Mouse (Mus musculus) forebrain, embryonic 11.5 days (tissue): ENCODE measurements around the gene Mbd3. TPM values are rescaled to one million over a fixed set of nuclear protein-coding genes. Genes with fewer than 3 reads are reported as not detected.

Experiments used
- ATAC-seq: fragments of 200-750 bp; cut with Nextera tagmentation; replicated peaks from 2 replicates; pipeline ENCODE4 v1.8.0; 2017; ENCODE audit warnings: moderate TSS enrichment; ENCODE audit not compliant: low FRiP score
- DNase-seq: peaks from one replicate; pipeline ENCODE4 v3.0.0-alpha.2; 2017; ENCODE audit warnings: low spot score
- H3K27ac ChIP-seq: fragments of 300-500 bp; sonication (generic); 2 replicates; pipeline ENCODE4 v1.5.1; 2014; ENCODE audit warnings: low read depth, low read length
- H3K27me3 ChIP-seq: fragments of 300-500 bp; sonication (generic); 2 replicates; pipeline ENCODE4 v1.6.1; 2014; ENCODE audit warnings: mild to moderate bottlenecking, low read length, mixed read lengths; ENCODE audit not compliant: control insufficient read depth, insufficient read depth
- H3K36me3 ChIP-seq: fragments of 300-500 bp; sonication (generic); 2 replicates; pipeline ENCODE4 v1.6.1; 2014; ENCODE audit warnings: mild to moderate bottlenecking, low read length, moderate library complexity, mixed read lengths; ENCODE audit not compliant: control insufficient read depth, insufficient read depth
- H3K4me1 ChIP-seq: fragments of 300-500 bp; sonication (generic); replicated peaks from 2 replicates; pipeline ENCODE4 v1.6.1; 2014; ENCODE audit warnings: low read length, mixed read lengths; ENCODE audit not compliant: control insufficient read depth, insufficient read depth
- H3K4me2 ChIP-seq: fragments of 300-500 bp; sonication (generic); 2 replicates; pipeline ENCODE4 v1.6.1; 2014; ENCODE audit warnings: low read depth, mild to moderate bottlenecking, low read length, moderate library complexity, mixed read lengths; ENCODE audit not compliant: severe bottlenecking
- H3K4me3 ChIP-seq: fragments of 300-500 bp; sonication (generic); 2 replicates; pipeline ENCODE4 v1.5.1; 2014; ENCODE audit warnings: low read depth, low read length
- H3K9ac ChIP-seq: fragments of 300-500 bp; sonication (generic); 2 replicates; pipeline ENCODE4 v1.6.1; 2014; ENCODE audit warnings: low read length
- H3K9me3 ChIP-seq: fragments of 300-500 bp; sonication (generic); 2 replicates; pipeline ENCODE4 v1.6.1; 2016; ENCODE audit warnings: low read length, mixed read lengths; ENCODE audit not compliant: control insufficient read depth
- WGBS: fragments of 180-500 bp; shearing (Covaris S2); extraction: QIAGEN DNeasy Blood & Tissue Kit; methylation state at CpG from one replicate; pipeline ENCODE4 v1.1.7; 2014; 5-methylcytosine and 5-hydroxymethylcytosine counted together
- polyA plus RNA-seq: library from polyadenylated mRNA; unstranded; fragments of >200 nt; fragmentation: Nextera tagmentation; extraction: Ambion mirVana; gene quantifications from 2 replicates; pipeline ENCODE4 v1.2.1, GENCODE M21; 2014

Mbd3 gene
- polyA plus RNA-seq, 1 experiment from 2014 or later, result 276 TPM

- DNase-seq (peak; percentile 79), ATAC-seq (no peak)
- Histone ChIP-seq H3K4me1 (peaks cover 2% of the 10 kb centered on the region; the same call in 1 of the 2 replicates), H3K36me3 (no peaks in the 10 kb centered on the region), H3K4me2 (no peak overlapping the region), H3K9ac (no peak overlapping the region), H3K4me3 (no peak overlapping the region), H3K27me3 (no peaks in the 10 kb centered on the region), H3K9me3 (no peaks in the 10 kb centered on the region), H3K27ac (no peak overlapping the region)
- 14% methylated on average over 6 of the region's 6 CpGs for WGBS
Observed at GRCm38 (mm10) chr10:80374063-80374462, 25.3 kb downstream of the Mbd3 start.

DNA sequence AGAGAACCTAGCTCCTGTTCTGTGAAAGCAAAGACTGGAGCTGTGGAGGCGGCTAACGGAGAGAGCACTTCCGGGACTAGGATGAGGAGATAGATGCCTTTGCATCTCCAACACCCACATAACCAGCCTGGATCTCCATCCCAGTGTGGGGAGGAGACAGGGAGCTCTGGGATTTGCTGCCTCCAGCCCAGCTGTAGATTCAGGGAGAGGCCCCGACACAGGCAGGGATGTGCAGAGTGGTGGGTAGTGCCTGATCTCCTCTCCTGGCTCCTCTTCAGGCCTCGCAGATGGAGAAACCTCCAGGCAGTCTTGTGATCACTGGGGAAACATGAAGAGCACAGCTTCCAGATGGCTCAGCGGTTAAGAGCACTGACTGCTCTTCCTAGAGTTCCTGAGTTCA is 26.6 kb downstream of the Mbd3 start:
- DNase-seq, result no peak
- Histone ChIP-seq H3K9ac (no peak overlapping the region), H3K27me3 (no peaks in the 10 kb centered on the region), H3K4me3 (no peak overlapping the region), H3K4me2 (no peak overlapping the region), H3K36me3 (no peaks in the 10 kb centered on the region), H3K4me1 (peaks cover 2% of the 10 kb centered on the region; the same call in 1 of the 2 replicates), H3K9me3 (no peaks in the 10 kb centered on the region), H3K27ac (no peak overlapping the region)
- ATAC-seq, result no peak
- WGBS, result 89% methylated on average over 6 of the region's 6 CpGs

GRCm38 (mm10) chr10:80371983-80372382 is 27.4 kb downstream of the Mbd3 start:
- Histone ChIP-seq H3K4me2 (peak overlapping the region; percentile 21; the same call in 1 of the 2 replicates), H3K4me1 (peaks cover 2% of the 10 kb centered on the region; the same call in 1 of the 2 replicates), H3K9me3 (no peaks in the 10 kb centered on the region), H3K9ac (no peak overlapping the region; the same call in 1 of the 2 replicates), H3K4me3 (no peak overlapping the region), H3K27me3 (no peaks in the 10 kb centered on the region), H3K36me3 (no peaks in the 10 kb centered on the region), H3K27ac (no peak overlapping the region)
- DNase-seq (no peak), ATAC-seq (no peak)
- WGBS, result 59% methylated on average over 9 of the region's 9 CpGs

GRCm38 (mm10) chr10:80371411-80371966 is 27.9 kb downstream of the Mbd3 start:
- no peaks in the 10 kb centered on the region for H3K36me3 ChIP-seq
- H3K27ac ChIP-seq, result no peak overlapping the region
- peaks cover 2% of the 10 kb centered on the region; the same call in 1 of the 2 replicates for H3K4me1 ChIP-seq
- H3K4me2 ChIP-seq, result peak overlapping the region; percentile 21; the same call in 1 of the 2 replicates
- H3K9me3 ChIP-seq, result no peaks in the 10 kb centered on the region
- ATAC-seq, result peak; percentile 76
- no peaks in the 10 kb centered on the region for H3K27me3 ChIP-seq
- peak overlapping the region; percentile 9; the same call in 1 of the 2 replicates for H3K4me3 ChIP-seq
- peak; percentile 82 for DNase-seq
- 3% methylated on average over 12 of the region's 12 CpGs for WGBS
- no peak overlapping the region; the same call in 1 of the 2 replicates for H3K9ac ChIP-seq

DNA sequence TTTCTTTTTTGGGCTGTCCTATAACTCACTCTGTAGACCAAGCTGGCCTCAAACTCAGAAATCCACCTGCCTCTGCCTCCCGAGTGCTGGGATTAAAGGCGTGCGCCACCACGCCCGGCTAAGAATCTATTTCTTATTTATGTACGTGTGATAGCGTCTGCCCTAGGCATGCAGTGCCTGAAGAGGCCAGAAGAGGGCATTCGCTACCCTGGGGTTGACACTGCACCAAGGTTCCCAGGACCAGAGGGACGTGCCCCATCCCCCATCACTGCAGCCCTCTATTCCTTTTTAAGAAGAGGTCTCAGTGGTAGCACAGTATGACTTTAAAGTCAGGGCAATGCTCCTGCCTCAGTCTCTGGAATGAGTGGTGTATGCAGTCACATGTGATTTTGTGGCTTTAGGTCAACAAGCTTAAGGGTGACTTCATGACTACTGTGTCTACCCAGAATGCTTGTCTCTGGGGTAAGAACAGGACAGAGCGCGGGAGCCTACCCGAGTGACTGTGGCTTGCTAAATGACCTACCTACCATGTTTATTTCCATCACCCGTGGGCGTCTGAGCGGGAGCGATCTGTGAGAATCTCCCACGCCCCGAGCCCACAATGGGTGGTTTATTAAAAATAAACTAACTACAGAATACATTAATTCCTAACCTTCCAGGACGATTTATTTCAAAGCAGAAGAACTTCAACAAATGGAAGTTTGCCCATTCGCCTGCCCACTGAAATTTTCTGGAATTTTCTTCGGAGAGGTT is 29.2 kb downstream of the Mbd3 start:
- Histone ChIP-seq H3K4me1 (peaks cover 2% of the 10 kb centered on the region; the same call in 1 of the 2 replicates), H3K4me2 (no peak overlapping the region), H3K9ac (no peak overlapping the region), H3K4me3 (no peak overlapping the region), H3K27ac (no peak overlapping the region), H3K9me3 (no peaks in the 10 kb centered on the region), H3K36me3 (no peaks in the 10 kb centered on the region), H3K27me3 (no peaks in the 10 kb centered on the region)
- 85% methylated on average over 21 of the region's 21 CpGs for WGBS
- ATAC-seq (no peak), DNase-seq (no peak)

DNA sequence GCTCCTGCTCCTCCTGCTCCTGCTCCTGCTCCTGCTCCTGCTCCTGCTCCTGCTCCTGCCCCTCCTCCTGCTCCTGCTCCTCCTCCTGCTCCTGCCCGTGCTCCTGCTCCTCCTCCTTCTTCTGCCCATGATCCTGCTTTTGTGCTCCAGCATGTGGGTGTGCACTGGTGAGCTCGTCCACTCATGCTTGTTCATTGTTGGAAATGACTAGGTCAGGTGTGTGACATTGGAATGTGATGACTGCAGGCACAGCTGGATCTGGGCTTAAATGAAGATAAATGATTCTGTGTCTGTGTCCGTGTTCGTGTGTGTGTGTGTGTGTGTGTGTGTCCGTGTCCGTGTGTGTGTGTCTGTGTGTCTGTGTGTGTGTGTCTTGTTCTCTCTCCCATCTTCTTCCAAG is 31.0 kb downstream of the Mbd3 start:
- 89% methylated on average over 6 of the region's 6 CpGs for WGBS
- no peaks in the 10 kb centered on the region for H3K36me3 ChIP-seq
- no peak overlapping the region for H3K4me2 ChIP-seq

GRCm38 (mm10) chr10:80367954-80368353 is 31.4 kb downstream of the Mbd3 start:
- 0 out of 2 replicates have a peak, but pooled peaks cover 1% of the 10 kb centered on the region for H3K27me3 ChIP-seq
- H3K9ac ChIP-seq, result no peak overlapping the region
- ATAC-seq (no peak), DNase-seq (no peak)
- no peak overlapping the region for H3K4me2 ChIP-seq
- H3K4me1 ChIP-seq, result peaks cover 2% of the 10 kb centered on the region; the same call in 1 of the 2 replicates
- WGBS, result 75% methylated on average over 5 of the region's 5 CpGs
- no peaks in the 10 kb centered on the region for H3K9me3 ChIP-seq
- H3K4me3 ChIP-seq, result no peak overlapping the region
- H3K36me3 ChIP-seq, result no peaks in the 10 kb centered on the region
- H3K27ac ChIP-seq, result no peak overlapping the region

More for the DNA sequence above, 31.0 kb downstream of the Mbd3 start:
- no peak overlapping the region for H3K9ac ChIP-seq
- H3K9me3 ChIP-seq, result no peaks in the 10 kb centered on the region
- H3K4me1 ChIP-seq, result peaks cover 2% of the 10 kb centered on the region; the same call in 1 of the 2 replicates
- ATAC-seq (no peak), DNase-seq (no peak)
- no peak overlapping the region for H3K4me3 ChIP-seq
- no peaks in the 10 kb centered on the region for H3K27me3 ChIP-seq
- no peak overlapping the region for H3K27ac ChIP-seq

GRCm38 (mm10) chr10:80365736-80366135 is 33.6 kb downstream of the Mbd3 start:
- WGBS, result 72% methylated on average over 6 of the region's 6 CpGs
- ATAC-seq, result no peak
- Histone ChIP-seq H3K36me3 (no peaks in the 10 kb centered on the region), H3K4me3 (no peak overlapping the region), H3K27ac (no peak overlapping the region), H3K9me3 (no peaks in the 10 kb centered on the region), H3K4me2 (no peak overlapping the region), H3K4me1 (no peaks in the 10 kb centered on the region), H3K9ac (no peak overlapping the region), H3K27me3 (0 out of 2 replicates have a peak, but pooled peaks cover 2% of the 10 kb centered on the region)
- DNase-seq, result no peak
